Mouse (Mus musculus) midbrain, embryonic 16.5 days (tissue): ENCODE measurements at regions not wholly inside any gene's neighbourhood (a gene's known extent, or its start where the extent isn't known, plus 50 kb on each side); places are given as distances from the start of the nearest gene placed in this dataset.

Experiments used
- ATAC-seq: fragments of 200-750 bp; cut with Nextera tagmentation; 2 replicates; pipeline ENCODE4 v1.8.0; 2017; ENCODE audit warnings: moderate TSS enrichment
- H3K27ac ChIP-seq: fragments of 300-500 bp; sonication (generic); 2 replicates; pipeline ENCODE4 v1.5.1; 2014; ENCODE audit warnings: mild to moderate bottlenecking, low read length, mixed read lengths
- H3K27me3 ChIP-seq: fragments of 300-500 bp; sonication (generic); 2 replicates; pipeline ENCODE4 v1.6.1; 2014; ENCODE audit warnings: low read depth, low read length, mixed read lengths; ENCODE audit not compliant: control insufficient read depth, insufficient read depth
- H3K36me3 ChIP-seq: fragments of 300-500 bp; sonication (generic); 2 replicates; pipeline ENCODE4 v1.6.1; 2014; ENCODE audit warnings: mild to moderate bottlenecking, low read length, moderate library complexity, mixed read lengths; ENCODE audit not compliant: control insufficient read depth, insufficient read depth
- H3K4me1 ChIP-seq: fragments of 300-500 bp; sonication (generic); 2 replicates; pipeline ENCODE4 v1.6.1; 2014; ENCODE audit warnings: mild to moderate bottlenecking, low read length, mixed read lengths; ENCODE audit not compliant: control insufficient read depth, insufficient read depth
- H3K4me2 ChIP-seq: fragments of 300-500 bp; sonication (generic); 2 replicates; pipeline ENCODE4 v1.6.1; 2014; ENCODE audit warnings: mild to moderate bottlenecking, low read length, mixed read lengths
- H3K4me3 ChIP-seq: fragments of 300-500 bp; sonication (generic); 2 replicates; pipeline ENCODE4 v1.5.1; 2014; ENCODE audit warnings: low read depth, mild to moderate bottlenecking, low read length, moderate library complexity, mixed read lengths
- H3K9ac ChIP-seq: fragments of 300-500 bp; sonication (generic); 2 replicates; pipeline ENCODE4 v1.6.1; 2014; ENCODE audit warnings: low read depth, low read length, mixed read lengths
- H3K9me3 ChIP-seq: fragments of 300-500 bp; sonication (generic); replicated peaks from 2 replicates; pipeline ENCODE4 v1.6.1; 2014; ENCODE audit warnings: mild to moderate bottlenecking, low read length, mixed read lengths; ENCODE audit not compliant: control insufficient read depth, poor library complexity, severe bottlenecking
- WGBS: fragments of 180-500 bp; shearing (Covaris S2); extraction: QIAGEN DNeasy Blood & Tissue Kit; methylation state at CpG from one replicate; pipeline ENCODE4 v1.1.7; 2014; 5-methylcytosine and 5-hydroxymethylcytosine counted together

GRCm38 (mm10) chr6:52439204-52439603, 125.9 kb downstream of the Evx1 start:
- H3K27ac ChIP-seq, result no peak overlapping the region
- H3K9ac ChIP-seq, result no peak overlapping the region
- H3K9me3 ChIP-seq, result no peaks in the 10 kb centered on the region
- WGBS, result 91% methylated on average over 7 of the region's 7 CpGs
- H3K36me3 ChIP-seq, result no peaks in the 10 kb centered on the region
- peaks cover 8% of the 10 kb centered on the region; the same call in 1 of the 2 replicates for H3K4me1 ChIP-seq
- H3K4me2 ChIP-seq, result no peak overlapping the region
- ATAC-seq, result no peak
- H3K4me3 ChIP-seq, result no peak overlapping the region
- H3K27me3 ChIP-seq, result no peaks in the 10 kb centered on the region

- peaks cover 8% of the 10 kb centered on the region; the same call in 1 of the 2 replicates for H3K4me1 ChIP-seq
- no peak overlapping the region for H3K9ac ChIP-seq
- no peaks in the 10 kb centered on the region for H3K9me3 ChIP-seq
- no peak for ATAC-seq
- no peaks in the 10 kb centered on the region for H3K27me3 ChIP-seq
- H3K27ac ChIP-seq, result no peak overlapping the region
- no peak overlapping the region for H3K4me3 ChIP-seq
- no peaks in the 10 kb centered on the region for H3K36me3 ChIP-seq
- 70% methylated on average over 3 of the region's 3 CpGs for WGBS
- H3K4me2 ChIP-seq, result no peak overlapping the region
Measured at GRCm38 (mm10) chr6:52440160-52440559, 126.9 kb downstream of the Evx1 start.

- Histone ChIP-seq H3K9ac (no peak overlapping the region), H3K27me3 (no peaks in the 10 kb centered on the region), H3K9me3 (no peaks in the 10 kb centered on the region), H3K4me2 (peak overlapping the region; percentile 35), H3K27ac (no peak overlapping the region), H3K36me3 (no peaks in the 10 kb centered on the region), H3K4me1 (peaks cover 8% of the 10 kb centered on the region; the same call in 1 of the 2 replicates), H3K4me3 (no peak overlapping the region)
- no peak for ATAC-seq
- 31% methylated on average over 24 of the region's 24 CpGs for WGBS
Measured at GRCm38 (mm10) chr6:52443112-52443984, 130.1 kb downstream of the Evx1 start.

- H3K36me3 ChIP-seq, result no peaks in the 10 kb centered on the region
- ATAC-seq, result no peak
- no peaks in the 10 kb centered on the region for H3K27me3 ChIP-seq
- WGBS, result 87% methylated on average over 11 of the region's 11 CpGs
- no peak overlapping the region for H3K4me2 ChIP-seq
- H3K4me1 ChIP-seq, result no peaks in the 10 kb centered on the region
- no peak overlapping the region for H3K9ac ChIP-seq
- no peak overlapping the region for H3K4me3 ChIP-seq
- no peaks in the 10 kb centered on the region for H3K9me3 ChIP-seq
- H3K27ac ChIP-seq, result no peak overlapping the region
Measured at GRCm38 (mm10) chr6:52458828-52459227, 145.5 kb downstream of the Evx1 start.

- H3K9me3 ChIP-seq, result no peaks in the 10 kb centered on the region
- no peaks in the 10 kb centered on the region for H3K4me1 ChIP-seq
- no peak overlapping the region for H3K4me2 ChIP-seq
- no peaks in the 10 kb centered on the region for H3K36me3 ChIP-seq
- H3K27ac ChIP-seq, result no peak overlapping the region
- WGBS, result 82% methylated on average over 2 of the region's 2 CpGs
- H3K4me3 ChIP-seq, result no peak overlapping the region
- no peaks in the 10 kb centered on the region for H3K27me3 ChIP-seq
- ATAC-seq, result no peak
- H3K9ac ChIP-seq, result no peak overlapping the region
Measured at GRCm38 (mm10) chr6:52461186-52461585, 147.9 kb downstream of the Evx1 start.

GRCm38 (mm10) chr6:52463369-52463768, 150.1 kb downstream of the Evx1 start:
- Histone ChIP-seq H3K27ac (no peak overlapping the region), H3K4me1 (no peaks in the 10 kb centered on the region), H3K9me3 (no peaks in the 10 kb centered on the region), H3K36me3 (no peaks in the 10 kb centered on the region), H3K4me2 (no peak overlapping the region), H3K27me3 (no peaks in the 10 kb centered on the region), H3K9ac (no peak overlapping the region), H3K4me3 (no peak overlapping the region)
- no peak for ATAC-seq
- 87% methylated on average over 12 of the region's 12 CpGs for WGBS

GRCm38 (mm10) chr6:52464571-52464970, 151.3 kb downstream of the Evx1 start:
- Histone ChIP-seq H3K9me3 (no peaks in the 10 kb centered on the region), H3K27me3 (no peaks in the 10 kb centered on the region), H3K36me3 (no peaks in the 10 kb centered on the region), H3K4me1 (no peaks in the 10 kb centered on the region), H3K27ac (no peak overlapping the region), H3K4me2 (no peak overlapping the region), H3K4me3 (no peak overlapping the region), H3K9ac (no peak overlapping the region)
- ATAC-seq, result no peak
- 84% methylated on average over 3 of the region's 3 CpGs for WGBS

- WGBS, result 81% methylated on average over 9 of the region's 9 CpGs
- H3K9me3 ChIP-seq, result no peaks in the 10 kb centered on the region
- no peak overlapping the region for H3K9ac ChIP-seq
- no peak overlapping the region for H3K4me3 ChIP-seq
- H3K4me2 ChIP-seq, result no peak overlapping the region
- ATAC-seq, result no peak
- no peaks in the 10 kb centered on the region for H3K27me3 ChIP-seq
- no peaks in the 10 kb centered on the region for H3K4me1 ChIP-seq
- no peak overlapping the region for H3K27ac ChIP-seq
- H3K36me3 ChIP-seq, result no peaks in the 10 kb centered on the region
Measured at GRCm38 (mm10) chr6:52465834-52466525, 152.7 kb downstream of the Evx1 start.

GRCm38 (mm10) chr6:52470831-52471230, 157.5 kb downstream of the Evx1 start:
- ATAC-seq, result no peak

More at GRCm38 (mm10) chr6:52470831-52471230, 157.5 kb downstream of the Evx1 start:
- Histone ChIP-seq H3K9me3 (no peaks in the 10 kb centered on the region), H3K4me2 (no peak overlapping the region), H3K27ac (no peak overlapping the region), H3K9ac (no peak overlapping the region), H3K27me3 (no peaks in the 10 kb centered on the region), H3K4me3 (no peak overlapping the region), H3K36me3 (no peaks in the 10 kb centered on the region), H3K4me1 (0 out of 2 replicates have a peak, but pooled peaks cover 5% of the 10 kb centered on the region)
- WGBS, result 88% methylated on average over 13 of the region's 13 CpGs
